Mouse (Mus musculus): ENCODE measurements at regions not wholly inside any gene's neighbourhood (a gene's known extent, or its start where the extent isn't known, plus 50 kb on each side); places are given as distances from the start of the nearest gene placed in this dataset.

DNA sequence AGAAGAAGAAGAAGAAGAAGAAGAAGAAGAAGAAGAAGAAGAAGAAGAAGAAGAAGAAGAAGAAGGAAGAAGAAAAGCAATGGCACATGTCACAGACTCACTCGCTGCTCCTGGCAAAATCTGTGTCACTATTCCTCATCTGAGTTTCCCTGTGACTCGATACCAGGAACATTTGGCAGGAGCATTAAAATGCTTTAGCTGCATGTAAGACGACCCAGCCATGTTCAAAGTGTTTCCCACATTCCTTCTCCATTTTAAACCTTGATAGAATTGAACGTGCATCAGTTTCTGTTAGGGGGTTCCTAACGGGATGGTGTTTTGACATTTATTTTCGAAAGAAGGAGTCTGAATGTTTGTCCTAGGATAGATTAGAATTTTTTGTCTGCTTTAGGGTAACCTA is 51.2 kb upstream of the Pja2 start:
- DNase-seq = no peak

DNA sequence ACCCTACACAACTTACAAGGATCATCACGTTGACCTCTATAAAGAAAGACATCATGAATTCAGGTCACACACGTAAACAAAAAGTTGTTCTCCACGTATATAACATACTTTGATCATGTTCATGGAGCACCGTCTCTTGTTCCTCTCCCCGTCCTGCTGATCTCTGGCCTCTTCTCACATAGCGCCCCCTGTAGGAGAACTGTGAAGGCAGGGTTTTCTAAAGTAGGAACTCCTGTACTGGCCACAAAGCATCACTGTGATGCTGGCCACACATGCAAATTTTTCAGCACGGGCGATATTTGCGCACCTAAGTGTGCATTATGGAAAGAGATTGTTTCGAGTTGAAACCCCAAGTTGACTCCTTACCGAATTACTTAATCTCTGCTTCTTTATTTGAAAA is 51.9 kb upstream of the Pja2 start:
- no peak for DNase-seq

DNA sequence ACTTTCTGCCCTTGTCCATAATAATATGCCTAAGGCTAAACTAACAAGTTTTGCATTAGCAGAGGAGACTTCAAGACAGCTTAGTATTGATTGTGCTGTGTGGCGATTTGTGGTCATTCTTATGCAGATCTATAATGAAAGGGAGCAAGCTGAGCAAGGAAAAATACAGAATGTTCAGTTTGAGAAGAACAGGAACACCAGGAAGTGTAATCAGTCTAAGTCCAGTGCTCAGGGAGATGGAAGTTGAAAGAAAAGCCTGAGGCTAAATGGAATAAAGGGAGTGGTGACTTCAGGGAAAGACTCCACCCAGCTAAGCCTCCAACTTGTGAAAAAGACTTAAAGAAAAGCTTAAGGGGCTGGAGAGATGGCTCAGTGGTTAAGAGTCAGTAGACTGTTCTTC is 58.6 kb upstream of the Pja2 start:
- DNase-seq = no peak

DNA sequence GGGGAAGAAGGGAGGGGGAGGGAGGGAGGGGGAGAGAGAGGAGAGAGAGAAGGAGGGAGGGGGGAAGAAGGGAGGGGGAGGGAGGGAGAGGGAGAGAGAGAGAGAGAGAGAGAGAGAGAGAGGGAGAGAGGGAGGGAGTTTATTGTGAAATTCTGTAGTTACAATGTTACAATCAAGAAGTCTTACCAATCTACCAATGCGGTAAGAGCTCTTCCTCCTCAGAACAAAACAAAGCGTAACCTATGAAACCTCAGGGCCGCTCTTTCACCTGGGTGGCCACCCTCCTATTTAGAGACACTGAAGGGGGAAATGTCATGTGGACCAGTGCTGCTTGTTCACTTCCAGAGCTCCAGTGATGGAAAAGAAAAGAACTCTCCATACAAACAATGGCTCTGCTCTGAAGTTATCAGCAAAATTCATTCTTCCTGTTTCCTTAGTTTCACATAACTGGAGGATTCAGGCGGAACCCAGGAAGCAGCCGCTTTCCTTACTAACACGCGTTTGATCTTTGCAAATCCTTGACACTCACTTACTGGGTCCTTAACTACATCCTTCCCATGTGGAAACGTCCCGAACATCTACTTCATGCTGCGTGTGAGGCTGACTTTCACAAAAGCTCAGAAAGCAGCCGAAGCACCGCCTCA is 65.7 kb upstream of the Pja2 start:
- peak; percentile 8 to 41 for DNase-seq

DNA sequence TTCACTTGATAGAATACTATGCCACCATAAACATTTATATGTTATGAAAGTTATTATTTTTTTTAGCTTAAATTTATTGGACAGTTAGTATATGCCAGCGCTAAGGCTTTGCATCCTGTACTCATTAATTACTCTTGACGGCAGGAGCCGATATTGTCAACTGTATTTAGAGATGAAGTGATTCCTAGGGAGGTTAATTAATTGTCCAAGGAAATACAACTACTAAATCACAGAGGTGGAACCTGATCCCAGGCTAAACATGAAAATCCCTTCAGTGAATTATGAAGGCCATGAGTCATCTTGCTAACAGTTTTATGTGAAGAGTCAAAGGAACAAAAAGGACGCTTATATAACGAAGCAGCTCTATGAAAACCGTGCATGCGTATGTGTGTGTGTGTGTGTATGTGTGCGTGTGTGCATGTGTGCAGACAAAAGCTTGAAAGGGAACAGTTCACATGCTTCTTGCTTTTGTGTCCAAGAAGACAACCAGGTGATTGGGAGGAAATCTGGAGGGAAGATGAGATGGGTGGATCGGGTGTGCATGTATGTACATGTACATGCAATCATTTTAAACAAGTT is 66.5 kb upstream of the Pja2 start:
- DNase-seq = peak; percentile 27 to 49

DNA sequence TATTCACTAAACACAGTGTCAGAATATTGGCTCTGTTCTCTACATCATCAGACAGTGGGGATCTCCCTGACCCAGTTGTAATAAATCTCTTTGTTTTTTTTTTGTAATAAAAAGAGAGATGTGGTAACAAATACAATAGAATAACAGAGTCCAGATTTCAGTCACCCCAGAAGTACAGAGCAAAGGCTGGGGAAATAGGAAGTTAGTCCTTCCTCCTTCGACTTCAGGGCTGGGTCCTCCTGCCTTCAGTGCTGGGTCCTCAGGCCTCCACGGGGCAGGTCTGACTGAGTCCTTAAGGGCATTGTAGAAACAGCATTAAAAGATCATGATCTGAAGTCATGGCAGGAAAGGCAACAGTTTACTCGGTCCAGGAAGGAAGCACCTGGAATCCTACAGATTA is 67.0 kb upstream of the Pja2 start:
- DNase-seq = peak in 1 of 2 experiments; percentile 22

DNA sequence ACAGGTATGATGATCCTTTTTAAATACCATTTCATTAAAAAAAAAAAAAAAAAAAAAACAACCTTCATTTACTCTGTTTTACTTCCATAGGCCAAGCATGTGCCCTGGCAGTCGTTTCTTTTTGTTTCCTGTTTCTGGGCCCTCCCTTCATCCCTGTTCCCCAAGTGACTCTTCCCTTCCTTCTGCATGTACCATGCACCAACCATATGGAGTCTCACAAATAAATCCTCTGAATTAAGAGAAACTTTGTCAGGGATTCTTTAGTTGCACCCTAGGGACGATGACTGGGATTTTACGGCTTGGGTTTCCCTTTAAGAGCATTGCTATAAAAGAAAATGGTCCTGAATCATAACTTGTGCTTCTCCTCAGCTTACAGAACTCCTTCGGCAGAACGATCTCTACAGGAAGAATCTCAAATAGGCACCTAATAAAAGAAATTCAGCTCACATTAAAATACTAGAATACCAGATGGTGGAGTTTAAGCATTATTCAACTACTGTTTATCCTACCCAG is 75.1 kb upstream of the Pja2 start:
- DNase-seq = no peak

DNA sequence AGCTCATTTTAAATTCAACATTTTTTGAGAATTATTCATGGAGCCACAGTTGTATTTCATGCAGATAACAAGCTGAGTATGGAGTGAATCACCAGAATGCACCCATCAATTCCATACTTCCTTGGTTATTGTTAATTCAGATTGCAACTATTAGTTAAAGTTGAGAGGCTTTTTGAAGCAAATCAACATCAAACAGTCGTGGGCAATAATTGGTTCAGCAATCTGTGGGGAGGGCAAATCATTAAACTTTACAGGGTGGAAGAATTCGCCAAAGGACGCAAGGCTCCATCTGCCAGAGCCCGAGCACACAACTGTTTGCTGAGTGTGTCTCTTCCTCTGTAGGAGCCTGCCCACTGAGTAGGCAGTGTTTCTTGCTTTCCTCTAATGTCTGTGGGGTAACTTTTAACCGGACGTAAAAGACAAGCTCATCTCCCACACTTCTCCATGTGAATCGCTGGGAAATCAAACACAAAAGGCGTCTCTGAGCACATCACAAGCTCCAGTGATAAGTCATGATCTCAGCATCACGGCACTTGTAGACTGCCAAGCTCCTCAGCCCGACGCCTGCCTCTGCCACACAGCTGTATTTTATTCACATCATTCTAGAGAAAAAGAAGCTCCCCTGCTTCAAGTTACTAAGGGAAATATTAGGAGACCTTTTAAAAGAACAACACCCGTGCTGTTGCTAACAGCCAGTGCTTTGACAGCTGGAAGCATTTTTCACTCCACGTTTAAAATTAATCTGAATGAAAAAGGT is 75.7 kb upstream of the Pja2 start:
- no peak for DNase-seq

DNA sequence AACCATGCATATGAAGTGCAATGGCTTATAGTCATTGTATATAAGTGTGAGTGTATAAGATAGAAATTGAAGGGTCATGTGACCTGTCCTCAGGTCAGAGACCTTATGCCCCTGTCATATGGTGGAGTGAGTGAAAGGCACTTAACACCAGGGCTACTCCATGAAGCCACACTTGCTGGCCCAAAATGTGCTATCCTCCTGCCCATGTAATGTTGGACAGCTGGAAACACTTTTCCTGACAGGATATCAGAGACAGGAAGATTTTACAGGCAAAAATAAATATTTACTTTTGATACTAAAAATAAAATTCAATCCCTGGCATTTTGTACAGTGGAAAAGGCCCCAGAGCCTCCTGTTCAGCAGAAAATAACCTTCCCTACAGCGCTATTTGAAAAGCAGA is 94.1 kb upstream of the Pja2 start:
- no peak for DNase-seq

DNA sequence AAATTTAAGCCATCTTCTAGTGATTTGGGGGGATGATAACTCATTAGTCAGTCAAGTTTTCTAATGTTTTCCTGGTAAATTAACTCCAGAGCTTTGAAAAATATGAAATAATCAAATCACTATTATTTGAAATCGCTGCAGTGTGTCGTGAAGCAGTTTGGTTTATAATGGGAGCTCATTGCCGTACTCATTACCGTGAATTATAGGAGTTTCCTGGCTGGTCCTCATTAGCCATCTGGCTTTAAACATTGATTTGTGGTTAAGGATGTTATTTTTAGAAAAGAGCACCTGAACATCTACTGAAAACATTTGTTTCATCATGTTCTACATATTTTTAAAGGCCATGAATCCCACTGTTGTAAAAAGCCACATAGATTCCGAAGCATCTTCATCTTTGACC is 94.8 kb upstream of the Pja2 start:
- no peak for DNase-seq

DNA sequence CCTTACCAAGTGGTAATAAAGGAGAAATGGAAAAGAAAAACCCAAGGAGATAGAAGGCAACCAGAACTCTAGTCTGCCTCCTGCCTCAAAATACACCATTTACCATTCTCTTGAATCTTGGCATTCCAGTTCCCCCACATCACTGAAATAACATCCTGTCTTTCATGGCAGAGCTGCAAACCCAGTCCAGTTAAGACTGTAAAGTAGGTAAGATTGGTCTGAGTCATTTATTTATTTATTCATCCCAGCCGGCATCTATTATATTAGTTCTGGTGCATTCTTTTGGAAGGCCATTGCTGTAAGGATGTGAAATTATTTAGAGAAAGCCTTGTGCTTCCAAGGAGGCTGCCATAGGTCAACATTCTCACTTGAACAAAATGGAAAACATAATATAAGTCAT is 107.9 kb upstream of the Pja2 start:
- no peak for DNase-seq

DNA sequence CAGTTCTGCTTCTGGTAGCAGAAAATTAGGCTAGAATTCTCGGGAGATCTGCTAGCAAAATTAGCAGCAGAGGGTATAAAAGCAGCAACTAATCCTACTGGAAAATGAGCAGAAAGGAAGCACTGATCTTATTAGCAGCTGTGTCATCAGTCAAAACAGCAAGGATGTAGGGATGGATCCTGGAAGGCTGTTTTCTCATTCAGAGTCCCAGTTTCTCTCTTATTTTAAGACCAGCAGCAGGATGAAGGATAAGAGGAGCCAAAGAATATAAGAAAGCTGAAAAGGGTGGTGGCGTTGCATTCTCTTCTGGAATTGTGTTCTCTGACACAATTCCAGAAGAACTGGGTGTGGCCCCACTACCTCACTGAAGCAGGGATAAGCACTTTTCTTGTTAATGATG is 123.0 kb upstream of the Pja2 start:
- no peak for DNase-seq

DNA sequence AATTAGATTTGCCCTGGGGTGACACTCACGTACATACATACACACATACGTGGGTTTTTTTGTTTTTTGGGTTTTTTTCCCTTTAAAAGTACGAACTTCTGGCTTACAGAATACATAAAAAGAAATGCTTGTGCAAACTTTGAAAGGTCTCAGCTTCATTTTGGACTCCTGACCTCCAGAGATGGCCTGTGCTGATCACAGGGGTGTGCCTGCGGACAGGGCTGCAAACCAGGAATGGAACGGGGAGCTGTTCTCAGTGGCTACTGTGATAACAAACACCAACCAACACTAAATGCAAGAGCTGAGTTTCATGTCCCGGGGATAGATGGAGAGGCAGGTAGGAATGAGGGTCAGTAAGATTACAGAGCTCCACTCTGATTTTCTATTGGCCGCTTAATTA is 134.3 kb upstream of the Man2a1 start:
- DNase-seq = no peak

DNA sequence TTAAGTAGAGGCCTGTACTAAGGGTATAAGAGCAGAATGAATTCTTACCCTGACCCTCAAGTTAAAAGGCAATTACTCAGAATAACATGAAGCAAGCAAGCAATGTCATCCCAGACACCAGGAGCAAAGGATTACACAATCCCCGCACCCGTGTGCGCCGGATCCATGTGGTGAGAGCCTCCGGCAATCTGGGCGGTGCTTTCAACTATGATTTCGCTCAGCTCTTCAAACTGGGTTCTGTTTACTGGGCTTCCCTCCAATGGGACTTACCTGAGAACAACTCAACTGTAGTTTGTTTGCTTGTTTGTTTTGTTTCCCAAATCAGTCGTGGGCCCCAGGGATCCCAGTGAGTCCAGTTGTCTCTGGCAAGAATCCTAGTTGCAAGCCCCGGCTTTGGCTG is 133.8 kb upstream of the Man2a1 start:
- no peak for DNase-seq

DNA sequence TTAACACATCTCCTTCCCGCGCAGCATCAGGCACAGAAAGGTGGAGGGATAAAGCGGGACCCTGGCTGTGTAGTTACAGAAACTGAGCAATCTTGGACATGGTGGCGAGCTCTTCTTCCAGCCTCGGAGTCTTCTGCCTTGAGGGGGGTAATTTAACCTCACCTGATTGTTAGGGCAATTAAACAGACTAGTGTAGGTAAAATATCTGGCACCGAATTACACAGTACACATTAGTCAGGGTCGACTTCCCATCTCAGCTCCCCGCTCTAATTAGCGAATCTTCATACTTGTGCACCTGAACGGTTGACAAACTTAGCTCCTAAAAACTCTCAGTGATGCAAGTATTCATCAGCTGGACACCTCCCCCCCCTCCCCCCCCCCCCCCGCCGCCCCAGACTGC is 133.2 kb upstream of the Man2a1 start:
- DNase-seq = no peak

DNA sequence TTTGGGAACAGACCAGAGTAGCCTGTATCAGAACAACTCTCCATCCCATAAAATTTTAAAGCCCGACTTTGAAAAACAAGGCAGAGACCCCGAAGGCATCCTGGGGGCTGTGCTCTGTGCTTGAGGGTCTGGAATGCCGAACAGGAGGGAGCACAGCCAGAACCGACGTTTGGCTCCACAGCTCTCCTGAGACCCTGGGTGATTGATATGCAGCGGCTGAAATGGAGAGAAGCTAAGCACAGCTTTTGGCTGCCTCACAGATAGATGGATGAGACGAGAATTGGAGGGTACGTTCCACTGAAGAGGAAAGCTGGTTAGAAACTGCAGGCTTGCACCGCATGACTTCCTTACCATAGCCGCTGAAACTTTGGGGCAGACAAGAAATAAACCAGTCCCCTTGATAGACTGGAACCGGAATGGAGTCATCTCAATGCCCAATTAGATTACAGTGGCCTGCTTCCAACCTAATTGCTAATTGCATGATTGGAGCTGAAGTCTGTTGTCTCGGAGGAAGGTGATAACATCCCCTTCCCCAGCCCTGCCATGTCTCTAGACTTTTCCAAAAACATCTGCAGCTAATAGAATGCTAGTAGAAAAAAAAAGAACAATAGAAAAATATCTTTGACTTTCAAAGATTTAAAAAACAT is 130.7 kb upstream of the Man2a1 start:
- no peak for DNase-seq

DNA sequence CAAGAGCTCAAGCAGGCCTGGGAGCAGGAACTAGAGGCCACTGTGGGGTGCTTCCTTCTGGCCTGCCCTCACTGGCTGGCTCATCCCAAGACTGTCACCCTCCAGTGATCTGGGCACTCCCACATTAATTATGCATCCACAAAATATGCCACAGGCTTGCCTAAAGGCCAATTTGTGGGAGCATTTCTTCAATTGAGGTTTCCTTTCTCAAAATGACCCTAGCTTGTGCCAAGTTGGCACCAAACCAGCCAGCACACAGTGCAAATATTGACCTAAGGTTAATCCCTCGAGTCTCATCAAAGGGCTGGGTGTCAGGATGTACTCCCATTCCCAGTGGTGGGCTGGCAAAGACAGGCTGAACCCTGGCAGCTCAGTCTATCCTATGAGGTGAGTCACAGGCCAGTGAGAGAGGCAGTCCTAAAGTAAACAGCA is 119.9 kb upstream of the Man2a1 start:
- peak; percentile 34 to 63 for DNase-seq

DNA sequence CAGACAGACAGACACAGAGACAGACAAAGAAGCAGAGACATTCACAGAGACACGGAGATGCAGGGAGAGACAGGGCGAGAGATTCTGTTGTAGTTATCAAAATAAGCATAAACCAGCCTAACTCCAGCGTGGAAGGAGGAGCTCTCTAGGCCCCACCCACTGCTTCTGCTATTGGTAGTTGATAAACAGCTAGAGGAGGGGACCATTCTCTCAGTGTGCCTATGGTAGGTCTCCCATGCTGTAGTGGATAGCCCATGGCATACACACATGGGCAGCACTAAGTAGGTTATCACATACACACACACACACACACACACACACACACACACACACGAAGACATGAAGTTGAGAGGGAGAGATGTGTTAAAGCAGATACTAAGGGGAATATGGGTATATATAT is 115.7 kb upstream of the Man2a1 start:
- no peak for DNase-seq

DNA sequence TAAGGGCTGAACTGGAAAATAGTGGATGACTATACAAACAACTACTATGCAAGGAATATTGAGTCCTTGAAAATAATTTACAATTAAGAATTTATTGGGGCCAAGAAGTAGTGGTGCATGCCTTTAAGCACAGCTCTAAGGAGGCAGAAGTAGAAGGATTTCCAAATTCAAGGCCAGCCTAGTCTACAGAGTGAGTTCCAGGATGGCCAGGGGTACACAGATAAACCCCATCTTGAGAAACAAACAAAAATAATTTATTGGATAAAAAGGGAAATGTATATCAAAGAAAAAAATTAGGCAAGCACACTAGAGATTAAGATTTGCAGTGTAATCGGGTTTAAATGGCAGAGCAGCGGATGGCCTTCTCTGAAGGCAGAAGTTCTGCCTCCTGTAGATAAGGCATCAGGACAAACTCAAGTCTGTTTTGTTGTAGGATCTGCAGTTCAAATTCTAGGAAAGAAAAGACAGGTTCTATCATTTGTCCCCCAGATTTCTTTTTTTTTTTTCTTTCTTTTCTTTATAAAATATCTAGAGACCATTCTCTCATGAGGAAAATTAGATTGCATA is 110.7 kb upstream of the Man2a1 start:
- no peak for DNase-seq

DNA sequence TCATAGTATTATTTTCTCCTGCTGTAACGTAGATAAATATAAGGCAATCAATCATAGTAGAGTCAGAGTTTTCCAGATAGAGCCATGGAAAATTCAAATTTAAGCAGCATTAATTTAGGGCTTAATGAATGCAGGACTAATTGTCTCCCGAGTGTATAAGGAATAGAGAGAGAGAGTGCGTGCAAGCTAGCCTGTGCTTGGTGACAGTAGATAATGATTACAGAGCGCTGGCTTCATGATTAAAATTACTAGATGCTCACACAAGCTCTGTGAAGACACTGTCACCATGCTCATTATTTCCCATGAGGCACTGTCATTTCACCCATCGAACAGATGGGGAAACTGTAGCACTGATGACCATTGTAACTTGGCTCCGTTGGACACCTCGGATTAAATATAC is 109.9 kb upstream of the Man2a1 start:
- no peak for DNase-seq

DNA sequence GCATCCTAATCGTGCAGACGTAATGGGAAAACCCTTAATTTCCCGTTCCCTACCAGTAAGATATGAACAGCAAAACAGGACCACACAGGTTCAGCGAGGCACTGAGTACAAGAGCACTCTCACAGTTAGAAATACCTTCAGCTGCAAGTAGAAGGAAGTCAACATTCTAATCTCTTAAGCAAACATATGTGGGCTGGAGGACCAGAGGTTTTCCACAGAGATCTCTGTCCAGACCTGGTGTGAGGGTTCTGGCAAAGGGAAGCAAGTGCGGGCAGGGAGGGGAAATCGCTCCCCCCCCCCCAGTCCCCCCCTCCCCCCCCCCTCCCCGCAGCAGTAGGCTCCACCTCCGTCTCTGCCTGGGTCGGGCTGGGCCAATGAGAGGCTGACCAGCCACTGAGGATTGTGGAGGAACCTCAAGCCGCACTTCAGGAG is 108.6 kb upstream of the Man2a1 start:
- DNase-seq = no peak

DNA sequence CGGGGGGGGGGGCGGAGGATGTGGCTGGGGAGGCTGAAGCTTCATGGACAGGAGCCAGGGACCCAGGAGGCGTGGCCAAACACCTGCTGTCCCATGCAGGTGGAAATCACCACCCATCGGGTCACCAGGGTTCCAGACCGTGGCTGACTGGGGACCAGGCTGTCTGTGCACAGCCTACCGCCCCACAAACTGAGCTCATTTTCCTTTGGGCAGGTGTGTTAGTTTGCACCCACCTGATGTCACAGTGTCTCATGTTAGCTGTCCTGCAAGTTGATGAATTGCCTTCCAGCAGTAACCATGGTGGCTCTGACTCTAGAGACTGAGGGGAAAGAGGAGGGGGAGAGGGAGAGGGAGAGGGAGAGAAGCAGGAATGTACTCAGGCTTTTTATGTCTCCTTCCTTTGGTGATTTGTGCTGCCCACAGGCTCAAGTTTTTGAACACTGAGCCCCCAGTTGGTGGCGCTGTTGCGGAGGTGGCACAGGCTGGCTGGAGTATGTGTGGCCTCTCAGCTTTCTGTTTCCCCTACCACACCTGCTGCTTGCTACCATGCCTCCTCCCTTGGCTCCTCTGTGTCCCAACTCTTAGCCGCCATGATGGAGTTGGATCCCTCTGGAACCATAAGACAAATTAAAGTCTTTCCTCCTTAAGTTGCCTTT is 107.8 kb upstream of the Man2a1 start:
- DNase-seq = peak; percentile 51 to 58
